Mouse (Mus musculus) stomach, postnatal 0 days (tissue): ENCODE data around the gene Cfap46.

Source experiments
- CTCF ChIP-seq: IDR thresholded peaks from 2 replicates; pipeline ENCODE4 v1.5.1; 2016; ENCODE audit warnings: antibody characterized with exemption, low read depth, mild to moderate bottlenecking, moderate library complexity
- EP300 ChIP-seq: optimal IDR thresholded peaks from 2 replicates; pipeline ENCODE3; 2016; ENCODE audit warnings: antibody characterized with exemption

DNA sequence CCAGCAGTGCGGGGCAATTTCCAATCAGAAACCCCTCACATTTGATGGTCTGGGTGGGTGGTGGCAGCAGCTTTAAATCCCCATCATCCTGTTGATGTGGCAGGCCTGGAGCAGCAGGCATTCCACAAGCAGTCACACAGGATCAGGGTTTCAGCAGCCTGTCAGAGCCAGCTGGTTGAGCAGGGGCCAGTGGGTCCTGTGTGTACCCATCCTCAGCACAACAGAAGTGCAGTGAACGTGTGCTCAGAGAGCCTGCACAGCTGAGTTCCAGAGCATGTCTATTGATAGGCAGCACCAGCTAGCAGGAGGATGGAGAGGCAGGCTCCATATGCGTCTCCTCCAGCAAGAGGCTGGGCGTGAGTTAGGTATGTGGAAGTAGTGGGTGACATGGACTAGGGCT is 120.2 kb downstream of the Cfap46 start:
- TF ChIP-seq CTCF (no peak), EP300 (no peak)
